Mouse (Mus musculus): ENCODE results near the gene Mab21l3. TPM values are rescaled to one million over a fixed set of nuclear protein-coding genes. Genes with fewer than 3 reads are reported as not detected.

Gene Mab21l3
- total and polyA plus RNA-seq, 3 experiments: 1.9 to 3.4 (median 2.8) TPM

DNA sequence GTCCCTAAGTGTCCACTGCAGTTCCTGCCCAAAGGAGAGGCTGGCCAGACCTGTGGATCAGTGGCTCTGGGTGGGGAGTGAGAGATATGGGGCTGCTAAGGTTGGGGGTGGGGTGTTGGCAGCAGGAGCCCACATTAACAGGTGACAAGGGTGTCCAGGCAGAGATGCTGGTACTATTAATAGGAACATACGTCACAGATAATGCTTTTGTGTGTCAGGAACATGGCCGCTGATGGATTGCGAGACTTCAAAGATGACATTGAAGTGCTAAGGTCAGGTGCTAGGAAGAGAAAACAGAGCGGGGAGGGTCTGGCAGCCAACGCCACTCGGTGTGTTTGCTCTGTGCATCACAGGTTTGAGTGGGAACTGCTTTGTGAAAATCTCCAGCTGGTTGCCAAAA, 44.4 kb downstream of the Mab21l3 start:
- Histone ChIP-seq H3K27me3 (replicated peaks) (no peaks in the 10 kb centered on the region), H3K4me3 (replicated peaks in 1 of 3; ENCODE audit: low read depth in 2 of 3, low read length in 2 of 3, poor library complexity in 1 of 3) (no peak overlapping the region), H3K36me3 (replicated peaks in 1 of 2; ENCODE audit: control insufficient read depth in 1 of 2, insufficient read depth in 1 of 2, low read length in 1 of 2) (no peaks in the 10 kb centered on the region), H3K4me1 (ENCODE audit: control insufficient read depth in 1 of 2, insufficient read depth in 2 of 2) (peaks cover 13 to 26% of the 10 kb centered on the region in 2 experiments), H3K79me2 (replicated peaks; ENCODE audit: control insufficient read depth, extremely low read depth, insufficient read depth, poor library complexity, severe bottlenecking) (no peaks in the 10 kb centered on the region), H3K9ac (ENCODE audit: insufficient read depth, low read depth) (no peak overlapping the region), H3K27ac (ENCODE audit: insufficient read depth, low read depth) (no peak overlapping the region), H3K9me3 (replicated peaks; ENCODE audit: low read length) (no peaks in the 10 kb centered on the region), H3K4me2 (ENCODE audit: insufficient read depth, low read depth, poor library complexity, severe bottlenecking) (no peak overlapping the region)
- dilution Hi-C loops (cut with MboI; ENCODE audit: extremely low pct_ligation_motif_present, extremely low pct_unique_long_range_greater_than_20kb, low sequenced_read_pairs): no loop called here
- TF ChIP-seq EP300 (IDR thresholded peaks at IDR 0.05; ENCODE audit: low read length) (no peak), BHLHE40 (IDR thresholded peaks at IDR 0.05; ENCODE audit: low read depth, low read length) (no peak)
- in situ Hi-C loops (cut with MboI; ENCODE audit: low pct_ligation_motif_present, low pct_unique_long_range_greater_than_20kb, low sequenced_read_pairs): loop anchor here (10.0 to 25.0 kb wide), 3 partner anchors 210 to 842 kb away; partner anchors contain the start of gene Ttf2
- no peak for DNase-seq (ENCODE audit: extremely low read depth)

DNA sequence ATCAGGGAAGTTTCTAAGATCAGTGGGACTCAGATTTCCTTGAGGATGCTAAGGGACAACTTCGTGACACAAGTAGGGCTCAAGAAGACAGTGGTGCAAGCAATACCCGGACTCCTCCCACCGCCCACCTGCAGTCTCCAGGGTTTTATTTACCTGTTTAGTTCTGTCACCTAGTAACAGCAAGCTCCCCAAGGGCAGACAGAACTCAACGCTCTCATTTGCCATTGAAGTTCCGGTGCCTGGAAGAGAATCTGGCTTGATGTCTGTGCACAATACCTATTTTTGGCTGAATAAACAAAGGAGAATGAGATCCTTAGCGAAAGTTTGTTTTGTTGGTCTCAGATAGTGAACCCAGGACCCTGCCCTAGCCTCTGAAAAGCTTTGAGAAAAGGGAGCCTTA, 45.0 kb downstream of the Mab21l3 start:
- no peak overlapping the region for H3K9ac ChIP-seq (ENCODE audit: insufficient read depth, low read depth)
- peaks cover 15 to 31% of the 10 kb centered on the region in 2 experiments for H3K4me1 ChIP-seq (ENCODE audit: control insufficient read depth in 1 of 2, insufficient read depth in 2 of 2)
- H3K36me3 ChIP-seq (replicated peaks in 1 of 2; ENCODE audit: control insufficient read depth in 1 of 2, insufficient read depth in 1 of 2, low read length in 1 of 2): no peaks in the 10 kb centered on the region
- H3K9me3 ChIP-seq (replicated peaks; ENCODE audit: low read length): no peaks in the 10 kb centered on the region
- H3K4me2 ChIP-seq (ENCODE audit: insufficient read depth, low read depth, poor library complexity, severe bottlenecking): no peak overlapping the region
- no peaks in the 10 kb centered on the region for H3K27me3 ChIP-seq (replicated peaks)
- no peaks in the 10 kb centered on the region for H3K79me2 ChIP-seq (replicated peaks; ENCODE audit: control insufficient read depth, extremely low read depth, insufficient read depth, poor library complexity, severe bottlenecking)
- H3K27ac ChIP-seq (ENCODE audit: insufficient read depth, low read depth): no peak overlapping the region
- no peak for TF ChIP-seq RCOR1 (conservative IDR thresholded peaks at IDR 0.05; ENCODE audit: low read depth, low read length)
- TF ChIP-seq HCFC1 (IDR thresholded peaks at IDR 0.05; ENCODE audit: low read depth, low read length): no peak
- no peak for TF ChIP-seq PAX5 (IDR thresholded peaks at IDR 0.05; ENCODE audit: low read length)
- TF ChIP-seq ZC3H11A (IDR thresholded peaks at IDR 0.05; ENCODE audit: low read depth, low read length): no peak
- TF ChIP-seq MYC (IDR thresholded peaks at IDR 0.05; ENCODE audit: low read depth, low read length): no peak
- TF ChIP-seq NELFE (IDR thresholded peaks at IDR 0.05; ENCODE audit: low read depth, low read length): no peak
- TF ChIP-seq MXI1 (IDR thresholded peaks at IDR 0.05; ENCODE audit: low read depth, low read length): no peak
- TF ChIP-seq CHD1 (IDR thresholded peaks at IDR 0.05; ENCODE audit: low read depth, low read length): no peak
- TF ChIP-seq MAX (IDR thresholded peaks at IDR 0.05; ENCODE audit: low read length): no peak
- no peak for TF ChIP-seq EP300 (IDR thresholded peaks at IDR 0.05; ENCODE audit: low read length)
- no peak for TF ChIP-seq POLR2A (IDR thresholded peaks at IDR 0.05; ENCODE audit: low read depth, low read length)
- no peak for TF ChIP-seq JUND (conservative IDR thresholded peaks at IDR 0.05; ENCODE audit: low read depth, low read length)
- no peak for TF ChIP-seq NRF1 (IDR thresholded peaks at IDR 0.05; ENCODE audit: low read depth, low read length)
- TF ChIP-seq TCF12 (IDR thresholded peaks at IDR 0.05; ENCODE audit: low read depth, low read length): no peak
- no peak for TF ChIP-seq BHLHE40 (IDR thresholded peaks at IDR 0.05; ENCODE audit: low read depth, low read length)
- no peak for TF ChIP-seq KAT2A (IDR thresholded peaks at IDR 0.05; ENCODE audit: insufficient replicate concordance, low read length)
- dilution Hi-C loops (cut with MboI; ENCODE audit: extremely low pct_ligation_motif_present, extremely low pct_unique_long_range_greater_than_20kb, low sequenced_read_pairs): no loop called here
- no peak for DNase-seq (ENCODE audit: extremely low read depth)
- in situ Hi-C loops (cut with MboI; ENCODE audit: low pct_ligation_motif_present, low pct_unique_long_range_greater_than_20kb, low sequenced_read_pairs): loop anchor here (10.0 to 25.0 kb wide), 3 partner anchors 209 to 841 kb away; partner anchors contain the start of gene Ttf2
- H3K4me3 ChIP-seq (replicated peaks in 1 of 3; ENCODE audit: low read depth in 2 of 3, low read length in 2 of 3, poor library complexity in 1 of 3): no peak overlapping the region

All from CH12.LX (cell line).